Mouse (Mus musculus) heart, postnatal 0 days (tissue): ENCODE data around the gene Rapgef2.

Experiments used
- CTCF ChIP-seq: IDR thresholded peaks from 2 replicates; pipeline ENCODE4 v1.5.1; 2016; ENCODE audit warnings: antibody characterized with exemption, control low read depth, low read depth
- EP300 ChIP-seq: IDR thresholded peaks from 2 replicates; pipeline ENCODE4 v1.6.1; 2016; ENCODE audit warnings: antibody characterized with exemption, low read depth

GRCm38 (mm10) chr3:79218566-79219051, 67.7 kb downstream of the Rapgef2 start:
- TF ChIP-seq CTCF (no peak), EP300 (peak; percentile 32; the same call in 1 of the 2 replicates)
